Mouse (Mus musculus): Measurements from ENCODE around the gene Serpinb1a. TPM values are rescaled to one million over a fixed set of nuclear protein-coding genes. Genes with fewer than 3 reads are reported as not detected.
A peak's percentile ranks its signal among the peaks of the same experiment; 100 is the strongest.

Gene Serpinb1a
- polyA plus RNA-seq, 1 experiment from 2014 or later: 33.2 TPM

DNA sequence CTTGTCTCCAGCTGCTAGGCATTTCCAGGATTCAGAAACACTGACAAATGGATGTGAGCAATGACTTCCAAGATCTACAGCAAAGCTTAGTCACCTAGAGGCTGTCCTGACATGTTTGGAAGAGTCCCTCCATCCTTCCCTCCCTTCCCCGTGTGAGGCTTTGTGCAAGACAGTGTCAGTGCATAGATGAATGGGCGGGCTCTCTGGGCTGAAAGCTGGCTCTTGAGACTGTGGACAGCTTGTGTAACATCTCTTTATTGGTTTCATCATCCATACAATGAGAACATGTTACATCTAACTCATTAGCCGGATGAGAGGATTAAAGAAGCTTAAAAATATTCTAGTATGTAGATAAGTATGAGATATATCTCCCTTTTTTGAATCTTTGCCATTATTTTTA is 18.2 kb downstream of the Serpinb1a start:
- no peaks in the 10 kb centered on the region for H3K36me3 ChIP-seq (ENCODE audit: insufficient read depth, low read length)
- DNase-seq (ENCODE audit: low spot score) (peak; percentile 22), ATAC-seq (peak; percentile 28; the same call in 1 of the 2 replicates)
- no peak overlapping the region for H3K9ac ChIP-seq (replicated peaks; ENCODE audit: low read depth)
- WGBS: 46% methylated on average over 3 of the region's 3 CpGs
- no peaks in the 10 kb centered on the region for H3K27me3 ChIP-seq (replicated peaks; ENCODE audit: insufficient read depth, low read length)
- H3K27ac ChIP-seq (ENCODE audit: low read length): no peak overlapping the region
- no peak overlapping the region for H3K4me3 ChIP-seq (ENCODE audit: low read depth, low read length)
- TF ChIP-seq EP300 (IDR thresholded peaks at IDR 0.05): no peak
- no peak for TF ChIP-seq CTCF (IDR thresholded peaks at IDR 0.05)
- H3K9me3 ChIP-seq (ENCODE audit: low read length): no peaks in the 10 kb centered on the region
- H3K4me1 ChIP-seq (ENCODE audit: insufficient read depth, low read depth, low read length): no peaks in the 10 kb centered on the region
- H3K4me2 ChIP-seq (replicated peaks; ENCODE audit: low read depth, low read length): no peak overlapping the region

DNA sequence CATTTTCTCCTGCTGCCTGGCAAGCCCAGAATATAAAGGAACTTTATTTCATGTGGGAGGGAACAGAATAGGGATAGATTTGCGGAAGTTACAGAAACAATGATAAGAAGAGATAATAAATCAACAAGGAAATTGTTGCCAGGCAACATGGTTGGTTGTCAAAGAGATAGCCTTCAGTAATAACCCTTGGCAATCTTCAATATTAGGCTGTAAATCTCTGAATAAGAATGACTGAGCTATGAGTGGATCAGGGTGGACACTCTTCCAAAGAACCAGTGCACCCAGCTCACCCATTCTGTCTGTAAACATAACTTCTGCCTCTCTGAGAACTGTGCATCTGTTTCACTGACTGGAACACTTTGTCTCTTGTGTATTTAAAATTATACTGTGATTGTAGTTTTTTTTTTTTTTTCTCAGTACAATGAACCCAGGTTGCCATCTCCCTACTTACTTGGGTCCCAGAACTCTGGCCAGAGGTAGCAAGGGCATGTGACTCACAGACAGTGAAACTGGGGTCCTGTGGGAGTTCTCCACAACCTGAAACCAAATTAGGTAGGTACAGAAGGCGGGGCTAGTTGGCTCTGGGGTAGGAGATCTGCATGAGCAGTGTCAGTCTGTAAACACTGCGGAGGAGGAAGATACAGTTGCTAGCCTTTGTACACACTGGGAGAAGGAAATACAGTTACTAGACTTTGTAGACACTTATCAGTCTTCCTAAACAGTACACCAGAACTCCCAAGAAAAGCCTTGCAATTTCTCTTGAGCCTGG is 19.3 kb downstream of the Serpinb1a start:
- DNase-seq (ENCODE audit: low spot score): no peak
- H3K4me2 ChIP-seq (replicated peaks; ENCODE audit: low read depth, low read length): no peak overlapping the region

GRCm38 (mm10) chr13:32828886-32829285 is 22.1 kb downstream of the Serpinb1a start:
- H3K4me3 ChIP-seq (ENCODE audit: low read depth, low read length): no peak overlapping the region
- no peaks in the 10 kb centered on the region for H3K9me3 ChIP-seq (ENCODE audit: low read length)
- no peak overlapping the region for H3K4me2 ChIP-seq (replicated peaks; ENCODE audit: low read depth, low read length)
- no peak overlapping the region for H3K27ac ChIP-seq (ENCODE audit: low read length)
- H3K27me3 ChIP-seq (replicated peaks; ENCODE audit: insufficient read depth, low read length): no peaks in the 10 kb centered on the region
- ATAC-seq: no peak
- TF ChIP-seq CTCF (IDR thresholded peaks at IDR 0.05): no peak
- no peak for TF ChIP-seq EP300 (IDR thresholded peaks at IDR 0.05)
- no peaks in the 10 kb centered on the region for H3K36me3 ChIP-seq (ENCODE audit: insufficient read depth, low read length)
- H3K4me1 ChIP-seq (ENCODE audit: insufficient read depth, low read depth, low read length): no peaks in the 10 kb centered on the region
- no peak overlapping the region for H3K9ac ChIP-seq (replicated peaks; ENCODE audit: low read depth)
- 60% methylated on average over 4 of the region's 4 CpGs for WGBS
- no peak for DNase-seq (ENCODE audit: low spot score)

More for the DNA sequence above, 19.3 kb downstream of the Serpinb1a start:
- H3K36me3 ChIP-seq (ENCODE audit: insufficient read depth, low read length): no peaks in the 10 kb centered on the region
- no peak overlapping the region for H3K4me3 ChIP-seq (ENCODE audit: low read depth, low read length)
- H3K27me3 ChIP-seq (replicated peaks; ENCODE audit: insufficient read depth, low read length): no peaks in the 10 kb centered on the region
- no peaks in the 10 kb centered on the region for H3K9me3 ChIP-seq (ENCODE audit: low read length)
- no peaks in the 10 kb centered on the region for H3K4me1 ChIP-seq (ENCODE audit: insufficient read depth, low read depth, low read length)
- no peak for ATAC-seq
- 66% methylated on average over 3 of the region's 3 CpGs for WGBS
- no peak overlapping the region for H3K9ac ChIP-seq (replicated peaks; ENCODE audit: low read depth)
- no peak for TF ChIP-seq CTCF (IDR thresholded peaks at IDR 0.05)
- no peak for TF ChIP-seq EP300 (IDR thresholded peaks at IDR 0.05)
- no peak overlapping the region for H3K27ac ChIP-seq (ENCODE audit: low read length)

DNA sequence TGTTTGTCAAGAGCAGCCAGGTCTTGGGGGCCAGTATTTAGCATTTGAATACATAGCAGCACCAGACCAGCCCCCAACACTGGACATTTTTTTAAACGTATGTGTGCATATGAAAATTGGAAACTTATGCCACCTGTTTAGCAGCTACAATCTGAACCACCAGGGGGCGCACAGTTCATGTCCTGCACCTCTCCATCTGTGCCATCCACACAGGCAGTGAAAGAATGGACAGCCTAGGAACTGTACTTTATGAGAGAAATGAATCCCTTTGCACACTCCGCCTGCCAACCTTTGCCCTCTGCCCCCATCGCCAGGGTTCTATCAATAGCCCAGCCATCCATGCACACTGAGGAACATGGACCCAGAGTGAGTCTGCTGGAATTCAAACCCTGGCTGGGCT is 23.0 kb downstream of the Serpinb1a start:
- Histone ChIP-seq H3K4me1 (ENCODE audit: insufficient read depth, low read depth, low read length) (no peaks in the 10 kb centered on the region), H3K9ac (replicated peaks; ENCODE audit: low read depth) (no peak overlapping the region), H3K27ac (ENCODE audit: low read length) (no peak overlapping the region), H3K36me3 (ENCODE audit: insufficient read depth, low read length) (no peaks in the 10 kb centered on the region), H3K9me3 (ENCODE audit: low read length) (no peaks in the 10 kb centered on the region), H3K27me3 (replicated peaks; ENCODE audit: insufficient read depth, low read length) (no peaks in the 10 kb centered on the region), H3K4me3 (ENCODE audit: low read depth, low read length) (no peak overlapping the region), H3K4me2 (replicated peaks; ENCODE audit: low read depth, low read length) (no peak overlapping the region)
- ATAC-seq (no peak), DNase-seq (ENCODE audit: low spot score) (peak; percentile 41)
- 43% methylated on average over 4 of the region's 4 CpGs for WGBS
- TF ChIP-seq CTCF (IDR thresholded peaks at IDR 0.05) (peak; percentile 81), EP300 (IDR thresholded peaks at IDR 0.05) (no peak)

DNA sequence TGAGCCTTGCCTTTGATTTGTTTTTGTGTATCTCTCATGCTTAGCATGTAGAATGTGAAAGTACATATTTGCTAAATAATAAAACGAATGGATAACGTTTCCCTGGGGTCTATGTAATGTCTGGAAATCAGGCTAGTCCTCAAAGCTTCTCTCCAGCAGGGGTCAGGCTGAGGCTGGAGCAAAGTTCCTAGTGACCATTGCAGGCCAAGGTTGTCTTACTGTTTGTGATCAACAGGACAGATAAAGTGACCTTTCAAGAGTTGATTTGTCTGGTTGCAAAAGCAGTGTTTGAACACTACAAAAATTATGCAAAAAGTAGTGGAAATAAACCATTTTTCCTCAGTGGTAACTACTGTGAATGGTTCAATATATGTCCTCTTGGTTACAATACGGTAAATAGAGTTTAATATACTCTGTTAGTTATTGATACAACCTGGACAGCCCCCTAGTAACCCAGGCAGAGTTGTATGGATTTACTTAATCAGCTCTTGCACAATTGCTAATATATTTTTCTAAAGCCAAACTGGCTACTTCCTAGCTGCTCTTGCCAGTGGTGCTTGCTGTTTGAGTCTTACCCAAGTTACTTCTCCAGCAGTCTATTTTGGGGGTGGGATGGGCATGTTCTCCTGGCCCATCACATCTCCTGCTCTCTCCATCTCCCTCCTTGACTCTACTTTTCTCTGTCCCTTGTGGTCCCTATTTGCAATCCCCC is 23.7 kb downstream of the Serpinb1a start:
- no peak for ATAC-seq
- no peaks in the 10 kb centered on the region for H3K27me3 ChIP-seq (replicated peaks; ENCODE audit: insufficient read depth, low read length)
- no peaks in the 10 kb centered on the region for H3K36me3 ChIP-seq (ENCODE audit: insufficient read depth, low read length)
- WGBS: 77% methylated on average over 3 of the region's 3 CpGs
- DNase-seq (ENCODE audit: low spot score): no peak
- no peak overlapping the region for H3K4me2 ChIP-seq (replicated peaks; ENCODE audit: low read depth, low read length)
- H3K27ac ChIP-seq (ENCODE audit: low read length): no peak overlapping the region
- no peak overlapping the region for H3K9ac ChIP-seq (replicated peaks; ENCODE audit: low read depth)
- TF ChIP-seq EP300 (IDR thresholded peaks at IDR 0.05) (no peak), CTCF (IDR thresholded peaks at IDR 0.05) (peak; percentile 46)
- no peaks in the 10 kb centered on the region for H3K4me1 ChIP-seq (ENCODE audit: insufficient read depth, low read depth, low read length)
- H3K4me3 ChIP-seq (ENCODE audit: low read depth, low read length): no peak overlapping the region
- H3K9me3 ChIP-seq (ENCODE audit: low read length): no peaks in the 10 kb centered on the region

GRCm38 (mm10) chr13:32825546-32825945 is 25.4 kb downstream of the Serpinb1a start:
- Histone ChIP-seq H3K9ac (replicated peaks; ENCODE audit: low read depth) (no peak overlapping the region), H3K9me3 (ENCODE audit: low read length) (no peaks in the 10 kb centered on the region), H3K36me3 (ENCODE audit: insufficient read depth, low read length) (no peaks in the 10 kb centered on the region), H3K4me2 (replicated peaks; ENCODE audit: low read depth, low read length) (no peak overlapping the region), H3K4me1 (ENCODE audit: insufficient read depth, low read depth, low read length) (no peaks in the 10 kb centered on the region), H3K4me3 (ENCODE audit: low read depth, low read length) (no peak overlapping the region), H3K27ac (ENCODE audit: low read length) (no peak overlapping the region), H3K27me3 (replicated peaks; ENCODE audit: insufficient read depth, low read length) (no peaks in the 10 kb centered on the region)
- no peak for TF ChIP-seq CTCF (IDR thresholded peaks at IDR 0.05)
- TF ChIP-seq EP300 (IDR thresholded peaks at IDR 0.05): no peak
- no peak for ATAC-seq
- 90% methylated on average over 8 of the region's 8 CpGs for WGBS
- DNase-seq (ENCODE audit: low spot score): no peak

All from lung, postnatal 0 days (tissue).